Mouse (Mus musculus) embryo, embryonic 10 days (tissue): ENCODE data around the gene Lrrc28.

Experiments used
- DNase-seq: peaks from one replicate; pipeline ENCODE4 v3.0.0-alpha.2; 2015; ENCODE audit warnings: low spot score

Lrrc28 gene

GRCm38 (mm10) chr7:67645681-67646014 is 580 bp upstream of the Lrrc28 start:
- no peak for DNase-seq

GRCm38 (mm10) chr7:67644291-67644690 is 777 bp downstream of the Lrrc28 start:
- DNase-seq: no peak

GRCm38 (mm10) chr7:67642955-67643354 is 2.1 kb downstream of the Lrrc28 start:
- DNase-seq: no peak

DNA sequence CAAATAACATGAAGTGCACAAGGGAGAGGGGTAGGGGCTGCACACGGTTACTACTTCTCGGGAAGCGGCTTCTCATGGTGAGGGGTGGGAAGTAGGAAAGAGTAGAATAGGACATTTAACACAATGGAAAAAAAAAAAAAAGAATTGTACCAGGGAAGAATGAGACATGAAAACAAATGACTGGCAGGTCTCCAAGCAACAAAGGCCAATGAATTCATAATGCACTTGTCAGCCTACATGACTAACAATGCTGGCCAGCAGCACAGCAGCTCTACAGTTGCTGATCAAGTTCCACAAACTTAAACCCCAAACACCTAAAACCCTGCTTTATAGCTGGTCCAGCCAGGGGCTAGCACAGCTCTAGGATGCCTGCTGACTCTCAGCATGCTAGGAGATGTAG is 6.1 kb downstream of the Lrrc28 start:
- DNase-seq: no peak

- DNase-seq: no peak
Measured at GRCm38 (mm10) chr7:67636161-67636560, 8.9 kb downstream of the Lrrc28 start.

GRCm38 (mm10) chr7:67634210-67634609 is 10.9 kb downstream of the Lrrc28 start:
- no peak for DNase-seq

DNA sequence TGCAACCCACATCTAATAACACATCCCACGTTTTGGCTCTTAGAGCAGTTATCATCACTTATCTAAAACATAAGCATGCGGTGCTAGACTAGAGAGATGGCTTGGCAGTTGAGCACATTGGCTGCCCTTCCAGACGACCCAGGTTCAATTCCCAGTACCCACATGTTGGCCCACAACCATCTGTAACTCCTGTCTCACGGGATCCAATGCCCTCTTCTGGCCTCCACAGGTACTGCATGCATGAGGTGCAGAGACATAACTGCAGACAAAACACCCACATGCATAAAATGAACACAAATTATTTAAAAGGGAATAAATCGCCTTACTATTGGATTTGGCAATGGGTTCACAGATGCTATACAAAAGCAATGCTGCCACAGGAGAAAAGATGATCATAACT is 12.7 kb downstream of the Lrrc28 start:
- no peak for DNase-seq

- peak; percentile 90 for DNase-seq
Measured at GRCm38 (mm10) chr7:67630817-67631216, 14.3 kb downstream of the Lrrc28 start.

DNA sequence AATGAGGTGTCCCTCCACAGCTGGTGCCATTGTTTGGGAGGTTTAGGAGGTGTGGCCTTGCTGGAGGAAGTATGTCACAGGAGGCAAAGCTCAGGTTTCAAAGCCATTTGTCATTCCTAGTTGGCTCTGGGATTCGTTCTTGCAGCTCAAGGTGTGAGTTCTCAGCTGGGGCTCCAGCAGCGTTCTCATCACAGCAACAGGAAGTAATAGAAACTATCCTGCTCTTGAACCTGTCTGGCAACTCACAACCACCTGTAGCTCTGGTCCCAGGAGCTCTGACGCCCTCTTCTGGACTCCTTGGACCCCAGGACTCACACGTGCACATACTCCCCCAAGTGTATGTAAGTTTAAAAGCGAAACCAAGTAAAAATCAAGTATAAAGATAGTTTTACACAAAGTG is 15.4 kb downstream of the Lrrc28 start:
- DNase-seq: peak; percentile 24

GRCm38 (mm10) chr7:67626671-67627070 is 18.4 kb downstream of the Lrrc28 start:
- DNase-seq: no peak

DNA sequence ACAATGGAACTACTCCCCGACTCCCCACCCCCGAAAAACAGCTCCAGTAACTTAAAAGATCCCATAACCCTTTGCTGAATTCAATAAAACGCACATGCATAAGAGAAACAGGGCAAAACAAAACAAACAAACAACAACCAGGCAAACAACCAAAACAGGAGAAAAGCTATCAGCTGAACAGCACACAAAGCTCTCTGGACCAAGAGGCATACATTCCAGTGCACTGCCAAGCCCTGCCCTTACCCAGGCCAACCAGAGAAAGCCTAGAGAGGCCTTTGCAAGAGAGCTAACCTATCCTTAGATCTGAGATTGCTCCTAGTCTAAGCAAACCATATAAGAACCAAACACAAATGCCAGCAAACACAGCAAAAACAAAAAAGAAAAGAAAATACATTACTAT is 22.9 kb downstream of the Lrrc28 start:
- no peak for DNase-seq

DNA sequence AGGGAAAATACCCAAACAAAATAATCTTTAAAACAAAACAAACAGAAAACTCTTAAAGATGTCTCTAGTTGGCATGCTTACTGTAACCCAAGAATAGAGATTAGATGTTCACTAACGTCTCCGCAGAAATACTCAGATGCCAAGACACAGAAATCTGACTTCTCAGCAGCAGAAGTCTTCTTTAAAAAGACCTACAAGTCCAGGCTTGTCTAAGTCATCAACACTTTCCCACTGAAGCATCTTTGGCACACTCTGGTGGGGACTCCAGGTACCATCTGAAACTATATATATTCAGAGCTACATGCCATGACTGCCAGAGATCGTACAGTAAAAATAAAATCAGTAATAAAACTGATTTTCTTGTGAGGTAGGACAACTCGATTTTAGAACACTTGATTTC is 25.2 kb downstream of the Lrrc28 start:
- peak; percentile 34 for DNase-seq

GRCm38 (mm10) chr7:67618316-67618715 is 26.8 kb downstream of the Lrrc28 start:
- DNase-seq: peak; percentile 24

- DNase-seq: no peak
Measured at GRCm38 (mm10) chr7:67617646-67618045, 27.4 kb downstream of the Lrrc28 start.

DNA sequence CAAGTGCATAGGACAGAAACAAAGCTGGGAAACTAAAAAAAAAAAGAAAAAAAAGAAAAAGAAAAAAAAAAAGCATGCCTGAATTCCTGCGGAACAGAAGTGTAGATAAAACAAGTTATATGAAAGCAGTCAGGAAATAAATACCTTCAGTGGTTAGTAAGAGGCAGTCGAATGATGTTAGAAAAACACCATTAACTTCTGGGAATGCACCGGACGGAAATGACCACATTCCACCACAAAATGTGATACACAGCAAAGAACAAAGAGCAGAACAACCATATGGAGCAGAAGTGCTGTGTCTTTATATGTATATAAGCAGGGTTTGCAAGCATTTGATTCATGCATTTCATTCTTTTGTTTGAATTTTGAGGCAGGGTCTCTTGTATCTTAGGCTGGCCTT is 28.2 kb downstream of the Lrrc28 start:
- no peak for DNase-seq

- no peak for DNase-seq
Measured at GRCm38 (mm10) chr7:67614464-67614861, 30.6 kb downstream of the Lrrc28 start.

DNA sequence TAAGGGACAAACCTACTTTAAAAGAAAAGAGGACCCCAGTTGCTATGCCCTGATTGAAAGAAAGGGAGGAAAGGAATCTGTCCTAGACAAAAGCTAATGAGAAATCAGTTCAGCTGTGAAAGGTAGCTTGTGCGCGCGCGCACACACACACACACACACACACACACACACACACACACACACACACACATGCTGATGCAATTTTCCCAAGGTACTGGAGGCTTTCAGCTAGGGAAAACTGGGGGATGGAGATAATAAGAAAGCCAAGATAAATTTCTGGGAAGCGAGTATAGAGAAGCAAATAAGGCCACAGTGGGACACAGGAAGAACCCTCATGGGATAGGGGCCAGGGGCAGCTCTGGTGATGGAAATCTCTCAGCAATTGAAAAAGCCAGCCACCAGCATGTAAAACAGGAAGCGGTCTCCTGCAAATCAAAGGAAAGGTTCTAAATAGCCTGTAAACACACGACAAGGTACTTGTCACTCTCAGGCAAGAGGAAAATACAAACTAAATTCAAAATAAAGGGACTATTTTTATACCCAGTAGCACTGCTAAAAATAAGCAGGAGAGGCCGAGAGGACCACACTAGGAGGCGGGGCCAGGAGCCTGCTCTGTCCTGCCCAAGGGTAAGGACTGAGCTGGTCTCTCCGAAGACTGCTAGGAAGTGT is 31.1 kb downstream of the Lrrc28 start:
- DNase-seq: no peak

- DNase-seq: no peak
Measured at GRCm38 (mm10) chr7:67608348-67609024, 36.6 kb downstream of the Lrrc28 start.

GRCm38 (mm10) chr7:67607669-67608347 is 37.3 kb downstream of the Lrrc28 start:
- peak; percentile 25 for DNase-seq

DNA sequence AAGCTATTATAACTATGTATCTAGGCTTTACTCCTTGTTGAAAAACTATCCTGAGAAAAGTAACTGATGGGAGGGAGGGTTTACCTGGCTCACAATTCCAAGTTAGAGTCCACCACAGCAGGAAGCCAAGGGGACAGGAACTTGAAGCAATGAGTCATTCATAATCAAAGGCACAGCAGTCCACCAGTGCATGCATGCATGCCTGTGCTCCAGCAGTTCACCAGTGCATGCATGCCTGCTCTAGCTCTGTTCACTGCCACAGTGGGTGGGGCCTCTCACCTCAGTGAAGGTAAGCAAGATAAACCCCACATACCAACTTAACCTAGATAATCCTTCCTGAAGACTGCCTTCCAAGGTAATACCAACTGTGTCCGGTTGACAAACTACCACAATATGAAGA is 38.8 kb downstream of the Lrrc28 start:
- no peak for DNase-seq

DNA sequence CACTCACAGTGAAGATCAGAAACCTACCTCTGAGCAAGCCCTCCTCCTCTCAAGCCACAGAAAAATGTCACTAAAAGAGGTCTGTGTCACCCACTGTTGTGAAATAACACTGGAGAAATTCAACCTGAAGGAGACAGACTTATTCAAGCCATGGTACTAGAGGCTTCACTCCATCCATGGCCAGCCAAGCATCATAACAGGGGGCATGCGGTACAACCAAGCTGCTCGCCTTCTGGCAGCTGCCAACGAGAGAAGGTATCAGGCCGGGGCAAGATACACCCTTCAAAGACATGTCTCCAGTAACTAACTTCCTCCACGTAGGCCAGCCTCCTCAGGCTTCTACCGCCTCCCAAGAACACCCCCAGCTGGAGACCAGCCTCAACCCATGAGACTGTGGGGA is 40.0 kb downstream of the Lrrc28 start:
- DNase-seq: no peak

DNA sequence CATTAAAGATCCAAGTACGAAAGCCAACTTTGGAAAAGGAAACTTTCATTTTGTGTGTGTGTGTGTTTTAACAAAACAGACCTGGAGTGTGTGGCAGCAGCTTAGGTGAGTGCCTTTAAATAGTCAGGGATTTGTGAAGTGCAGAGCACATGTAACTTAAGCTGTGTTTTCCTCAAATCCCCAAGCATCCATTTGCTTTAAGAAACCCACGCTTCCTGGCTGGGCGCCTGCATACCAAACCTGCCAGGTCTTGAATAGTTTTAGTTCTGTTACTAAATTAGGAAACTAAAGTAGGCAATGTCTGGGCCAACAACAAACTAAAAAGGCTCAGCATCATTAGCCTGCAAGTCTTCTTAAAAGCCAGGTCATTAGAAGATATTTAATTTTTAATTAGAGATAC is 47.0 kb downstream of the Lrrc28 start:
- DNase-seq: no peak

GRCm38 (mm10) chr7:67596961-67597360 is 48.1 kb downstream of the Lrrc28 start:
- no peak for DNase-seq

GRCm38 (mm10) chr7:67596322-67596721 is 48.7 kb downstream of the Lrrc28 start:
- DNase-seq: no peak
